ENCODE assay signal across 11 mouse cellular contexts in the genomic region with DNA sequence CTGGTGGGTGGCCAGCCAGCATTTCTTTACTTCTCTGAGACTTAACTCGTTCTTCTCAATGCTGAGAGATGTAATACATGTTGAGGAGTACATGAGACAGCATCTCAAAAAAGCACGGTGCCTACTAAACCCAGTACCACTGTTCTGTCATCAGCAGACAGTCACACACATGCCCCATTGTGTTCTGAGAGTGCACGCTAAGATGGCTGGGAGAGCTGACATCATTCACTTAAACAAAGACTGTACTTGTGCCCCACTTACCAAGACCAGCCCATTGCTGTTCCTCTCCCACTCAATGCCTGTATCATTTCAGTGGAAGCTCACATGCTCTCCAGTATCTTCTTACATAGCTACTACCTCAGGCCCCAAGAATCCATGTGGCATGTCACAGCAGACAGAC.
DNase-seq lines count a peak whose midpoint lies in the region; ATAC-seq lines count a peak whose summit lies in the region.
"Had no signal": no experiment of that assay in that cellular context is flagged by ENCODE, and none has a peak within 500 bp of the region (broad histone marks: within the 10 kb centered on the region; RNA-seq: fewer than 3 reads in every experiment).

No protein-coding gene starts in this region.

- no peak for DNase-seq in frontal cortex, postnatal 25 days (ENCODE audit: low spot score in 2 of 2)
- peak; percentile 8 for DNase-seq in NIH3T3 (ENCODE audit: low read depth)
- DNase-seq in midbrain, embryonic 10.5 days (ENCODE audit: low spot score), result no peak
- no peak for DNase-seq in heart, embryonic 10.5 days (ENCODE audit: low spot score)
- DNase-seq: kidney, postnatal 25 days had no signal

- H3K4me3 ChIP-seq in forebrain, embryonic 15.5 days, result no peak overlapping the region
- no peak overlapping the region for H3K4me3 ChIP-seq in midbrain, embryonic 10.5 days
- H3K4me3 ChIP-seq in heart, embryonic 10.5 days, result no peak overlapping the region

- no peaks in the 10 kb centered on the region for H3K9me3 ChIP-seq in forebrain, embryonic 15.5 days
- no peaks in the 10 kb centered on the region; the same call in 1 of the 2 replicates for H3K9me3 ChIP-seq in midbrain, embryonic 10.5 days (replicated peaks)
- no peaks in the 10 kb centered on the region; the same call in 1 of the 2 replicates for H3K9me3 ChIP-seq in heart, embryonic 10.5 days

- peak overlapping the region; percentile 47 for H3K27ac ChIP-seq in forebrain, embryonic 15.5 days (replicated peaks)
- 0 out of 2 replicates have a peak overlapping the region, but pooled peaks have one; percentile 24 for H3K27ac ChIP-seq in midbrain, embryonic 10.5 days (replicated peaks)
- no peak overlapping the region for H3K27ac ChIP-seq in heart, embryonic 10.5 days
- H3K27ac ChIP-seq: liver, embryonic 14.5 days had no signal

- no peaks in the 10 kb centered on the region for H3K36me3 ChIP-seq in forebrain, embryonic 15.5 days
- no peaks in the 10 kb centered on the region for H3K36me3 ChIP-seq in midbrain, embryonic 10.5 days
- no peaks in the 10 kb centered on the region for H3K36me3 ChIP-seq in heart, embryonic 10.5 days

- peak; percentile 64 for ATAC-seq in frontal cortex, adult (ENCODE audit: low TSS enrichment)
- ATAC-seq in forebrain, embryonic 15.5 days (replicated peaks), result peak; percentile 58; the same call in 1 of the 2 replicates
- no peak for ATAC-seq in activated CD4-positive, CD25-positive, alpha-beta regulatory T cell, adult 4 months
- no peak for ATAC-seq in granulocyte monocyte progenitor cell, adult 5-6 weeks (replicated peaks; ENCODE audit: poor library complexity, severe bottlenecking)
- ATAC-seq: Patski had no signal

- H3K4me1 ChIP-seq in forebrain, embryonic 15.5 days, result peaks cover 23% of the 10 kb centered on the region
- H3K4me1 ChIP-seq in midbrain, embryonic 10.5 days, result no peaks in the 10 kb centered on the region; the same call in 1 of the 2 replicates
- H3K4me1 ChIP-seq in heart, embryonic 10.5 days, result no peaks in the 10 kb centered on the region

- H3K27me3 ChIP-seq in forebrain, embryonic 15.5 days, result no peaks in the 10 kb centered on the region
- H3K27me3 ChIP-seq in midbrain, embryonic 10.5 days (ENCODE audit: low read depth, poor library complexity, severe bottlenecking), result no peaks in the 10 kb centered on the region
- no peaks in the 10 kb centered on the region for H3K27me3 ChIP-seq in heart, embryonic 10.5 days (ENCODE audit: insufficient read depth, poor library complexity, severe bottlenecking)

- no peak overlapping the region for H3K4me2 ChIP-seq in forebrain, embryonic 15.5 days (replicated peaks)

- no peak overlapping the region for H3K9ac ChIP-seq in forebrain, embryonic 15.5 days (replicated peaks)
- H3K9ac ChIP-seq: liver, embryonic 14.5 days had no signal

- 20% methylated on average over 3 of the region's 3 CpGs for WGBS in forebrain, embryonic 15.5 days
- 71% methylated on average over 3 of the region's 3 CpGs for WGBS in midbrain, embryonic 10.5 days
- WGBS in heart, embryonic 10.5 days, result 55% methylated on average over 3 of the region's 3 CpGs

Comparison
In these comparisons a context has a peak if more than half of its experiments do, and no peak if none do; other contexts are left out.
1. ATAC-seq: peak in frontal cortex, adult (single experiment) and forebrain, embryonic 15.5 days (single experiment); none in activated CD4-positive, CD25-positive, alpha-beta regulatory T cell, adult 4 months (single experiment) and granulocyte monocyte progenitor cell, adult 5-6 weeks (single experiment).